Mouse (Mus musculus) intestine, postnatal 0 days (tissue): ENCODE results near the gene Itm2c. TPM values are rescaled to one million over a fixed set of nuclear protein-coding genes. Genes with fewer than 3 reads are reported as not detected.
A peak's percentile ranks its signal among the peaks of the same experiment; 100 is the strongest.

Experiments
- ATAC-seq: fragments of 200-750 bp; cut with Nextera tagmentation; 2 replicates; pipeline ENCODE4 v1.8.0; 2017; ENCODE audit warnings: mild to moderate bottlenecking, moderate TSS enrichment, moderate library complexity
- H3K27ac ChIP-seq: fragments of 300-500 bp; sonication (generic); 2 replicates; pipeline ENCODE4 v1.5.1; 2014; ENCODE audit warnings: mild to moderate bottlenecking, low read depth, low read length, moderate library complexity
- H3K27me3 ChIP-seq: fragments of 300-500 bp; sonication (generic); replicated peaks from 2 replicates; pipeline ENCODE4 v1.6.1; 2014; ENCODE audit warnings: low read length, mixed read lengths; ENCODE audit not compliant: control insufficient read depth, insufficient read depth
- H3K36me3 ChIP-seq: fragments of 300-500 bp; sonication (generic); 2 replicates; pipeline ENCODE4 v1.6.1; 2014; ENCODE audit warnings: mild to moderate bottlenecking, moderate library complexity; ENCODE audit not compliant: control insufficient read depth, insufficient read depth
- H3K4me1 ChIP-seq: fragments of 300-500 bp; sonication (generic); replicated peaks from 2 replicates; pipeline ENCODE4 v1.6.1; 2014; ENCODE audit warnings: antibody characterized with exemption, low read length, mixed read lengths; ENCODE audit not compliant: control insufficient read depth, insufficient read depth
- H3K4me2 ChIP-seq: fragments of 300-500 bp; sonication (generic); replicated peaks from 2 replicates; pipeline ENCODE4 v1.6.1; 2014; ENCODE audit warnings: low read depth, mild to moderate bottlenecking, moderate library complexity
- H3K4me3 ChIP-seq: fragments of 300-500 bp; sonication (generic); 2 replicates; pipeline ENCODE4 v1.5.1; 2014; ENCODE audit warnings: low read depth, low read length
- H3K9ac ChIP-seq: fragments of 300-500 bp; sonication (generic); 2 replicates; pipeline ENCODE4 v1.6.1; 2014; ENCODE audit warnings: mild to moderate bottlenecking, low read depth, low read length
- H3K9me3 ChIP-seq: fragments of 300-500 bp; sonication (generic); 2 replicates; pipeline ENCODE4 v1.6.1; 2016; ENCODE audit warnings: mixed run types; ENCODE audit not compliant: control insufficient read depth
- CTCF ChIP-seq: sonication (generic); IDR thresholded peaks from 2 replicates; pipeline ENCODE4 v1.5.1; 2016; ENCODE audit warnings: low read depth, mild to moderate bottlenecking, control low read depth, antibody characterized with exemption, moderate library complexity
- WGBS: fragments of 180-500 bp; shearing (Covaris S2); extraction: QIAGEN DNeasy Blood & Tissue Kit; methylation state at CpG from one replicate; pipeline ENCODE4 v1.1.7; 2014; 5-methylcytosine and 5-hydroxymethylcytosine counted together
- polyA plus RNA-seq: library from polyadenylated mRNA; unstranded; fragments of >200 nt; fragmentation: Nextera tagmentation; extraction: Ambion mirVana; gene quantifications from 2 replicates; pipeline ENCODE4 v1.2.1, GENCODE M21; 2015

Gene Itm2c
- polyA plus RNA-seq, 1 experiment from 2014 or later, result 113 TPM

GRCm38 (mm10) chr1:85870546-85870945 is 23.5 kb upstream of the Itm2c start:
- WGBS, result 83% methylated on average over 2 of the region's 2 CpGs
- ATAC-seq, result no peak

GRCm38 (mm10) chr1:85882003-85882402 is 12.1 kb upstream of the Itm2c start:
- Histone ChIP-seq H3K4me3 (no peak overlapping the region), H3K9me3 (0 out of 2 replicates have a peak, but pooled peaks cover 3% of the 10 kb centered on the region), H3K4me2 (no peak overlapping the region), H3K9ac (no peak overlapping the region), H3K4me1 (no peaks in the 10 kb centered on the region), H3K27ac (no peak overlapping the region), H3K36me3 (no peaks in the 10 kb centered on the region), H3K27me3 (no peaks in the 10 kb centered on the region)
- ATAC-seq, result no peak
- WGBS, result 92% methylated on average over 12 of the region's 12 CpGs
- TF ChIP-seq CTCF, result no peak

More at GRCm38 (mm10) chr1:85870546-85870945, 23.5 kb upstream of the Itm2c start:
- Histone ChIP-seq H3K4me3 (no peak overlapping the region), H3K4me2 (no peak overlapping the region), H3K9me3 (0 out of 2 replicates have a peak, but pooled peaks cover 2% of the 10 kb centered on the region), H3K4me1 (no peaks in the 10 kb centered on the region), H3K27ac (no peak overlapping the region), H3K36me3 (no peaks in the 10 kb centered on the region), H3K27me3 (no peaks in the 10 kb centered on the region), H3K9ac (no peak overlapping the region)
- TF ChIP-seq CTCF, result no peak

GRCm38 (mm10) chr1:85887221-85887620 is 6.9 kb upstream of the Itm2c start:
- no peak overlapping the region for H3K27ac ChIP-seq
- no peak overlapping the region for H3K4me3 ChIP-seq
- no peaks in the 10 kb centered on the region for H3K4me1 ChIP-seq
- H3K27me3 ChIP-seq, result no peaks in the 10 kb centered on the region
- H3K36me3 ChIP-seq, result no peaks in the 10 kb centered on the region
- H3K4me2 ChIP-seq, result no peak overlapping the region
- TF ChIP-seq CTCF, result no peak
- 80% methylated on average over 7 of the region's 7 CpGs for WGBS
- no peak for ATAC-seq
- no peaks in the 10 kb centered on the region for H3K9me3 ChIP-seq
- H3K9ac ChIP-seq, result no peak overlapping the region

GRCm38 (mm10) chr1:85894748-85895360 is 773 bp downstream of the Itm2c start:
- WGBS, result under 1% methylated on average over 30 of the region's 30 CpGs
- H3K4me2 ChIP-seq, result peak overlapping the region; percentile 87
- no peaks in the 10 kb centered on the region for H3K9me3 ChIP-seq
- peak overlapping the region; percentile 88 for H3K4me3 ChIP-seq
- no peak for TF ChIP-seq CTCF
- H3K4me1 ChIP-seq, result peaks cover 16% of the 10 kb centered on the region; the same call in 1 of the 2 replicates
- peak overlapping the region; percentile 67 for H3K9ac ChIP-seq
- H3K27me3 ChIP-seq, result no peaks in the 10 kb centered on the region
- peak overlapping the region; percentile 71 for H3K27ac ChIP-seq
- peak; percentile 6; the same call in 1 of the 2 replicates for ATAC-seq
- H3K36me3 ChIP-seq, result no peaks in the 10 kb centered on the region

- TF ChIP-seq CTCF, result peak; percentile 70
- WGBS, result 4% methylated on average over 15 of the region's 15 CpGs
- H3K27me3 ChIP-seq, result no peaks in the 10 kb centered on the region
Observed at GRCm38 (mm10) chr1:85895391-85895837, 1.3 kb downstream of the Itm2c start.

GRCm38 (mm10) chr1:85896110-85896509 is 2.0 kb downstream of the Itm2c start:
- H3K4me2 ChIP-seq, result peak overlapping the region; percentile 87
- no peak for TF ChIP-seq CTCF
- no peak for ATAC-seq
- WGBS, result 67% methylated on average over 5 of the region's 5 CpGs
- H3K4me3 ChIP-seq, result peak overlapping the region; percentile 88; the same call in 1 of the 2 replicates
- H3K4me1 ChIP-seq, result peaks cover 16% of the 10 kb centered on the region; the same call in 1 of the 2 replicates
- no peak overlapping the region for H3K27ac ChIP-seq
- H3K36me3 ChIP-seq, result no peaks in the 10 kb centered on the region
- H3K9me3 ChIP-seq, result no peaks in the 10 kb centered on the region
- no peak overlapping the region for H3K9ac ChIP-seq
- no peaks in the 10 kb centered on the region for H3K27me3 ChIP-seq

More at GRCm38 (mm10) chr1:85895391-85895837, 1.3 kb downstream of the Itm2c start:
- H3K36me3 ChIP-seq, result no peaks in the 10 kb centered on the region
- H3K9me3 ChIP-seq, result no peaks in the 10 kb centered on the region
- peaks cover 16% of the 10 kb centered on the region; the same call in 1 of the 2 replicates for H3K4me1 ChIP-seq
- peak; percentile 76 for ATAC-seq
- peak overlapping the region; percentile 87 for H3K4me2 ChIP-seq
- H3K27ac ChIP-seq, result peak overlapping the region; percentile 71
- H3K4me3 ChIP-seq, result peak overlapping the region; percentile 88
- peak overlapping the region; percentile 67 for H3K9ac ChIP-seq
